Mouse (Mus musculus) 416B (cell line): ENCODE results near the gene Vars.
"Not testable (repeated sequence)": the region's sequence is repeated elsewhere in the genome, so short reads cannot be mapped to it uniquely, and the experiment has no call there.

Source experiments
- DNase-seq: peaks from one replicate; pipeline ENCODE4 v3.0.0; 2011; ENCODE audit warnings: low read depth

Gene Vars

GRCm38 (mm10) chr17:35024261-35024660 is 23.5 kb downstream of the Vars start:
- DNase-seq: no peak

GRCm38 (mm10) chr17:35024691-35025488 is 24.1 kb downstream of the Vars start:
- peak; percentile 77 for DNase-seq

- DNase-seq: no peak
Measured at GRCm38 (mm10) chr17:35026206-35026605, 25.4 kb downstream of the Vars start.

DNA sequence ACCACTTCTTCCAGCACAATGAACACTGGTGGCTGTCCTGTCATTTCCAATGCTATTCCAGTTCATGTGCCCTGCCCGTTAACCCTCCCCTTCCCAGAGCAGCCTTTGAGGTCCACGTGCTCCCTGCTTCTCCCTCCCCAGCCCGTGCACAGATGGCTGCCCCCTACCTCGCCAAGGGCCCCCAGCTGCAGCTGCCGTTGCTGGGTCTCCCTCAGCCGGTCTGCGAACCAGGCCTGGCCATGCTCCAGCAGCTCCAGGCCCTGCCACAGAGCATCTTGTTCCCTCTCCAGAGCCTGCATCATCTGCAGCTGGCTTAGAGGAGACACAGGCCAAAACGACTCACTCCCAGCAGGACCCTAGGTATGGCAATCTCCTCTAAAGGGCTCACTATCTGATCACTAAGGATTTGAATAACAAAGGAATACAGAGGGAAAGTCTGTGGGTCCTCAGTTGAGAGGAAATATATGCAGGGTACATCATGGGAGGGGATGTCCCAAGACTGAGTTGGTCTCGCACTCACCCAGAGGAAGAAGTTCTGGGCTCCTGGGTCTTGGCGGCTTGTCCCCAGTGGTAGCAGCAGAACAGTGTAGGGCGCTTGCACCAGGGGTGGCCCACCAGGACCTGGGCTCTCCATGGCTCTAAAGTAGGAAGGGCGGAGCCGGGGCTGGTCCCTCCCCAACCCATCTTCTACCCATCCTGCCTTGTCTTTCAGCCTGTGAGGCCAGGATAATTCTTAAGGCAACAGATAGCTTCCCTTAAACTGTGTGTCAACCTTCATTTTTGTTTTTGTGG is 26.7 kb downstream of the Vars start, which contains the start of gene Sapcd1:
Gene Sapcd1, minus strand, starts transcription at position 740 of the 792 bp plus-strand sequence.
- DNase-seq: no peak

GRCm38 (mm10) chr17:35028315-35028714 is 27.5 kb downstream of the Vars start:
- peak; percentile 36 for DNase-seq

GRCm38 (mm10) chr17:35029691-35030532 is 29.1 kb downstream of the Vars start:
- peak; percentile 89 for DNase-seq

DNA sequence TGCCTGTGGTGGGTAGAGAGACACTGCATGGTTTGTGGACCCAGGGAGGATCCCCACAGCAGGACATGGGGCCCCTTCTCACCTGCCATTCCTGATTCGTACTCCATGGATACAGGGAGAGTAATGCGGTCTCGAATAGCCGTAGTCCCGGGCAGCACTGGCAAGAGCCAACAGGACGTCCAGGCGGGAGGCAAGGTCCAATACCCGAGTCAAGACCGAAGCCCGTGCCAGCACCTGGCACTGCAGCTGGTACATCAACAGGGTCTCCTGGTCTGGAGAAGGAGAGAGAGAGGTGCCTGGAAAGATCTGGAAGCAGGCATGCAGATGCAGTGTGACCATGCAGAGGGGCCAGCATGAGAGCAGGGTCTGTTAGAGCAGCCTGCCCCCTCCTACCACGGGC is 30.5 kb downstream of the Vars start:
- no peak for DNase-seq

GRCm38 (mm10) chr17:35031880-35032279 is 31.1 kb downstream of the Vars start:
- DNase-seq: no peak

DNA sequence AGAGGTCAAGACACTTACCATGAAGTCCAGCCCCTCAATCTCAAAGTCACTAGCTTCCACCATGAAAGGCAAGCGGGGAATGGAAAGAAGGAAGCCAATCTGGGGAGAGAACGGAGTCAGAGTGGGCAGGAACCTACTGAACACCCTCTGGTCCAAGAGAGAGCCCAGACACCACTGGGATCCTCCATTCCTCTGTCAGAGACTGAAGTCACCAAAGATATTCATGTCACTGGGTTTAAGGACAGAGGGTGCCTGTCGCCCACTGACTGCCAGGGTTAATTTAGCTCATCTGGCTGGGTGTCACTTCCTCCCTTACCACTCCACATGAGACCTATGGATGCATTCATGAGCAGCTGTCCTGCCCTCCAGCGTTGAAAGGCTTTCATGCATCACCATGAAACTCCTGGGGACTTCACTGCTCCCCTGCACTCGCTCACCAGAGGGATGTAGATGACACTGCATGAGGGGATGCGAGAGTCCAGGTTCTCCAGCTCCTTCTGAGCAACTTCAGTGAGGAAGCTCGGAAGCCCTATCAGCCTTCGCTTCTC is 31.6 kb downstream of the Vars start:
- DNase-seq: no peak

GRCm38 (mm10) chr17:35033703-35034102 is 32.9 kb downstream of the Vars start:
- not testable (repeated sequence) for DNase-seq

DNA sequence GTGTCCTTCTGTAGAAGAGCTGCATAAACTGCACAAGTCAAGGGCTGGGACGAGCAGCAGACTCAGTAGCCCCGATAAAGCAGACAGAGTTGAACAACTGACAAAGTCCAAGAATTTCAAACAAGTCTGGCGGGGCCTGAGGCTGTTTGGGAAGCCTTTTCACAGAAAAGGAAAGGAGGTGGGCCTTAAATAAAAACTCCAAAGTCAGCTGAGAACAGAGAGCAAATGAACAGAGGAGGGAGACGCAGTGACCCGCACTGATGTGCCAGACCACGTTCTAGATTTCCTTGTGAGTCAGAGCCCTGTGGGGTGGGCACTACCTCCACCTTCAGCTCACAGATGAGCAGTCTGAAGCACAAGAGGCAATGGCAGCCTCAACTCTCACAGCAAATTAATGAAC is 34.1 kb downstream of the Vars start:
- DNase-seq: peak; percentile 57

DNA sequence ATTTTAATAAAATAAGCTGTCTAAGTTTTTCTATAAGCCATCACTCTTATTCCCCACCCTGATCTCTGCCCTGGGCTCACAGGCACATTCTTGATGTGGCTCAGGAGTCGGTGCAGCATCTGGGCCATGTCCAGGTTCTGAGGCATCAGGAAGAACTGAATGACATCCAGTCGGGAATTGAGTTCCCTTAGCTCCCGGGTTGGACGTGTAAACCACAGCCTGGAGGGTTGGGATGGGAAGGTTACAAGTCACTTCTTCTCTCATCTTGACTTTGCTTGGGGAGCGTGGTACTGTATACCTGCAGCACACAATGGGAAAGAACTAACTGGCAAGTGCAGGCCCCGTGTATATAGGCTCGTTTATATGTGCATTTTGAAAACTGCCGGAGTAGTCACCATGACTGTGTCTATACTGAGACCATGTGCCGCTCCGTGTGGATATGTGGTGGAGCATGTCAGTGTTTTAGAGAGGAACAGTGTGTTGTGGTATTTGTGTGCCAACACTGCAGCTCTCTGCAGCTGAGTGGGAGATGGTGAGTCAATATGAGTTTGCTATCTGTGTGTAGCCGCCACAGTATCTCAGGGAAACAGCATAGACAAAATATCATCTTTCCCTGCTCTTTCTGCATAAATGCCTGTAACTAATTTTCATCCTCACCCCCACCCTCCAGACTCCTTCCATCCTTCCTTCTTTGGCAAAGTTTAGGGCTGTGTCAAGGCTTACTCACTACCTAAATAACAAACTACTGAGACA is 38.5 kb downstream of the Vars start:
- peak; percentile 65 for DNase-seq

GRCm38 (mm10) chr17:35043794-35044193 is 43.0 kb downstream of the Vars start:
- peak; percentile 51 for DNase-seq

DNA sequence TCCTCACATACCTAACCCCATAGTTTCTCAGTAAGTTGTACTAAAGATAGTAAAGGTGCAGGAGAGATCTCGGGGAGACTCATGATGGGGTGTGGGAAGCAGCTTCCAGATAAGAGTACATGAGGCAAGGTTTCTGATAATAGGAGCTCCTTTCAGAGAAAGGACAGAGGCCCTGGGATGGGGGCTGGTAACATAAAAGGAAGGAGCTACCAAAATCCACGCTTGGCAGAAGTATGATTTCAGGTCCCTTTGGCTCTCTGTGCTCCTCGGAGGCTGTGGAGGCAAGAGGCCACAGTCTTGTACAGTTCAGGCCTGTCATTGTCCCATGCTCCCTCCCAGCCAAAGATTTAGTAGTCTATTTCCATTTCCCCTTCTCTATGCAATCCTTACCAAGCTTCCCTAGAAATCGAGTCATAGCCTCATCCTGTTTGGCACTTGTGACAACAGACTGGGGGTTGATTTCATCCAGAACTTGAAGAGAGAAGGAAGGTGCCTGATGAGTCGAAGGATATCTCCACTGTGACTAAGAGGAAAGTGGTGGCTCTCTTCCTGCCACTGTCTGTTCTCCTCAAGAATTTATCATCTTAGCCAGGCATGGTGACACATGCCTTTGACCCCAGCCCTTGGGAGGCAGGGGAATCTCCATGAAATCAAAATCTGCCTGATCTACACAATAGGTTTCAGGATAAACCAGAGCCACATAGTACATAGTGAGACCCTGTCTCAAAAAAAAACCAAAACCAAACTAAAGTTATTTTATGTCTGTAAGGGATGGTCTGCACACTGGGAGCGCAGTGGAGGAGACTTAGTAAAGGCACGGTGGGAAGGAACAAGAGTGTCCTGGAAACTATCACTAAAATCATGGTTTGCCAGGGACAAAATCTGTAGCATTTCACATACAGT is 44.4 kb downstream of the Vars start:
- peak; percentile 82 for DNase-seq

DNA sequence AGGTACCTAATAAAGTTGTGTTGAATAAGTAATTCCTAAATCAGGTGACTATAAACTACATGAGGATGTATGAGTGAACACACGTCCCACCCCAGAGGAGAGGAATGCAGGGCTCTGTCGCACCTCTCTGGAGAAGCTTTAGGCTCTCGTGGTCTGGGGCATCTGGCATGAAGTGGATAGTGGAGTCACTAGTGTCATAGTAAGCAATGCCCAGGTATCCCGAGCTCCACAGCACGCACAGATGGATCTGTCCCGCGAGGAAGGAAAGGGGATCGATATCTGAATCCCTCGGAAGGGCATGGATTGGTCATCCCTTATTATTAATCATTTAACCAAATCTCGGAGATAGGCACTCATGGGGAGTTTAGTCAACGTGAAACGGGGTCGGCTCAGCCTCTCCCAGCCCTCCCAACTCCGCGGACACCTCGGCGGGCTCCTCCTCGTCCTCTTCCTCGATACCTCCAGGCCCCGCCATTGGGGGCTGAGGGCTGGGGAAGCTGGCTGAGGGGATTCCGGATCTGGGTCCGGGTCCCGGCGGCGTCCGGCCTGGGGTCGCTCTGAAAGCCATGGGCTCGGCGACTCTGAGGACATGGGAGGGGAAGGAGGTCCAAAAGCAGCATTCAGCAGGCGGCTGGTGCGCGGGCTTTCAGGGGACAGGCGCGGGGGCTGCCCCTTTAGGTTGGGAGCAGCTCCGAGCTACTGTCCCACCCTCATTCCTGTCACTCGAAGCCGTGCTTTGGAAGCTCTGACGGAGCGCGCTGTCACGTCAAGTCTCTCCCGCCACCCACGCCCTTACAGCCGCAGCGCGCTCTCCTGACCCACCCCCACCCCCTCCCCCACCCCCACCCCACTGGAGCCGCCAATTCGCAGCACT is 45.3 kb downstream of the Vars start:
- peak; percentile 58 for DNase-seq

DNA sequence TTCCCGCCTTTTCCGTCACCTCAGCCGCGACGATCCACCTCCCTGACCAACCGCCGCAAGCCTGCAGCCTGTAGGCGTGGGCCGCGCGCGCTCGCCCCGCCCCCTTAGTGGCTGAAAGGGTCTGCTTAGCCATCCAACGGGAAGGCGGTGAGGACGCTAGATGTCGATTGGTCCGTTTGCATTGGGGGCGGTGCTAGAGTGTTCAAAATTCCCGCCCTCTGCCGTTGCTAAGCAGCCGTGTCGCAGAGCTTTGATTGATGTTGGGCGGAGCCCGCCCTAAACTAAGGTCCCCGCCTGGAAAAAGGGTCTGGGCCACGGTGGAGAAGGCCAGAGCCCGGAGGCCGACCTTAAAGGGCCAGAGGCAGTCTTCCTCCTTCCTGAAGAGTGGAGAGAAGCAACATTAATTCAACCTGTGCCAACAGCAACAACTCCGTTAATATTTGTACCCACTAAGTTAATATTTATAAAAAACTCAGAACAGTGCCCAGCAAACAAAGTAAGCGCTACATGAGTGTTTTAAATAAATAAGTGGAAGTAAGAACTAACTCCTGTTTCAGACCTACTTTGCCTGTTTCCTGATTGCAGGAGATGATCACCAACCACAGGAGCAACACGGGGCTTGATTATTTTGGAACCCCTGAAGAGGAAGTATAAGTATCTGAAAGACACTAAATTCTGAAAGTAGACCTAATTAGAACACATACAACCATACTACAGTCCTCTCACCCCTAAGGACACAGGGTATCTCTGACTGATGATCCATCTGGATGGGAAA is 46.1 kb downstream of the Vars start, which contains the start of gene Msh5:
Gene Msh5, minus strand, starts transcription at position 65 of the 775 bp plus-strand sequence.
- DNase-seq: peak; percentile 100

DNA sequence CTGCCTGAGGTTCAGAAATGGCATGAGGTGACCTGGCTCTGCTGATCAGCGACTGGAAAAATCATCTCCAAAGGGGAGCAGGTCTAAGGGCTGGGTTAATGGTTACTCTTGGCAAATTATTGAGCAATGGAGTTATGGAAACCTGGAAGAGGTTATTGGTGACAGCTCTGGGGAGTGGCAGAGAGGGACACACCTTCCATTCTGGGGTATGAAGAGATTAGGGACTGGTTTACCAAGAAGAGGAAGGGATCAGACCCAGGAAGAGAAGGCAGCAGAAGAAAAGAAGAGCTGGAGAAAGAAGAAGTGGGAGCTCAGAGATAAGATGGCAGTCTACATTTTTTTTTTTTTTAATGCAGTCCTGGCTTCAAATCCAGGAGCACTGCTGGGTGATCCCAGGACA is 46.9 kb downstream of the Vars start:
- DNase-seq: peak; percentile 74
